Mouse (Mus musculus): ENCODE data around the gene Fos. TPM values are rescaled to one million over a fixed set of nuclear protein-coding genes. Genes with fewer than 3 reads are reported as not detected.
A peak's percentile ranks its signal among the peaks of the same experiment; 100 is the strongest.

The Fos gene
- total RNA-seq (2017), result 138 to 560 TPM (median 216 TPM) in 3 replicates

DNA sequence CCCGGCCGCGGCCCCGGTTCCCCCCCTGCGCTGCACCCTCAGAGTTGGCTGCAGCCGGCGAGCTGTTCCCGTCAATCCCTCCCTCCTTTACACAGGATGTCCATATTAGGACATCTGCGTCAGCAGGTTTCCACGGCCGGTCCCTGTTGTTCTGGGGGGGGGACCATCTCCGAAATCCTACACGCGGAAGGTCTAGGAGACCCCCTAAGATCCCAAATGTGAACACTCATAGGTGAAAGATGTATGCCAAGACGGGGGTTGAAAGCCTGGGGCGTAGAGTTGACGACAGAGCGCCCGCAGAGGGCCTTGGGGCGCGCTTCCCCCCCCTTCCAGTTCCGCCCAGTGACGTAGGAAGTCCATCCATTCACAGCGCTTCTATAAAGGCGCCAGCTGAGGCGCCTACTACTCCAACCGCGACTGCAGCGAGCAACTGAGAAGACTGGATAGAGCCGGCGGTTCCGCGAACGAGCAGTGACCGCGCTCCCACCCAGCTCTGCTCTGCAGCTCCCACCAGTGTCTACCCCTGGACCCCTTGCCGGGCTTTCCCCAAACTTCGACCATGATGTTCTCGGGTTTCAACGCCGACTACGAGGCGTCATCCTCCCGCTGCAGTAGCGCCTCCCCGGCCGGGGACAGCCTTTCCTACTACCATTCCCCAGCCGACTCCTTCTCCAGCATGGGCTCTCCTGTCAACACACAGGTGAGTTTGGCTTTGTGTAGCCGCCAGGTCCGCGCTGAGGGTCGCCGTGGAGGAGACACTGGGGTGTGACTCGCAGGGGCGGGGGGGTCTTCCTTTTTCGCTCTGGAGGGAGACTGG, at the start of gene Fos:
Gene Fos (plus strand): TSS at position 410 of the 817 bp plus-strand sequence.
- peak; percentile 66 for ATAC-seq (replicated peaks; ENCODE audit: insufficient number of reproducible peaks, low FRiP score, low TSS enrichment, poor library complexity, severe bottlenecking)

DNA sequence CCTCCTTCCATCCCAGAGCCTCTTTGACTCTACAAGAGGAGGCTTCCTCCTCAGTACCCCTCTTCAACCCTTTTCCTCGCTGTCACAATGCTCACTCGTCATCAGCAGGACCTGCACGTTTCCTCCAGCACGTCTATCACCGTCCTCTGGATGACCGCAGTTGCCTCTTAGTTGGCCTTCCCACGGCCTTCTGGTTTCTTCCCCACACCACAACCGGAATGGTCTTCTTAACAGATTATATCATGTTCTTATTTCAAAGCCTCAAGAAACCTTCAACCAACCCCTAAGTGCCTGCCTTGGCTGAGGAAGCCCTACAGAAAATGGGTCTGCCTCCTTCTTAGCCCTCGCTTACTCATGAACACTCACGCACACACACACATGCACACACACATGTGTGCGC, 48.0 kb upstream of the Fos start:
- no peak for ATAC-seq (replicated peaks; ENCODE audit: insufficient number of reproducible peaks, low FRiP score, low TSS enrichment, poor library complexity, severe bottlenecking)

DNA sequence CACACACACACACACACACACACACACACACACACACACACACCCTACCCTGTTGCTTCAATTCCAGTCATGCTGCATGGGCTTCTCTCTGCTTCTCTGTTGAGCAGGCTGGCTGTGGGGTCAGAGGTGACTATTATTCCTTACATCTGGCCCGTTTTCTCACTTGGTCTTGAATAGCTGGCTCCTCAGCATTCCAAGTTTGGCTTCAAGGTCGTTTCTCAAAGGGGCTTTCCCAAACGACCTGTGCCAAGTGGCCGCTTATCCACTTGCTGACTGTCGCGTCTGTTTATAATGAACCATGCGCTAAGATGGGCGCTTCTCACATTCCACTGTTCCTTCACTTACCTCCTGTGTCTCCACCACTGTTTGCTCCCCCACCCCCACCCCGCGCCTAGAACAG, 47.6 kb upstream of the Fos start:
- no peak for ATAC-seq (replicated peaks; ENCODE audit: insufficient number of reproducible peaks, low FRiP score, low TSS enrichment, poor library complexity, severe bottlenecking)

DNA sequence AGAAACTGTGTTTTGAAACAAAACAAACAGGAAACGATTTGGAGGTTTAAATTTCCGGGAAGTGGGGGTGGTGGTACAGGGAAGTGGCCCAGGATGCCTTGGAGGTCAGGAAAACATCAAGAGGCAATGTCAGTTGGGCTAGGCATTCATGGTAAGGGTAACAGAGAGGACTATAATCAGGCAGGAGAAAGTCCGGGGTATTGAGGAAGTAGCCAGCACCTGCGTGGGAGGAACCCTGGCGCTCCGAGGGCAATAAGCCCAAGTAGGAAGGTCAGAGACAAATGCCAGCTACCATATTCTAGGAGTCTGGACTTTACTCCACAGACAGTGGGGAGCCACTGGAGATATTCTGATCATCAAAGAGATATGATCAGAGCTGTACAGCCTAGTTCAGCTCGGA, 45.9 kb upstream of the Fos start:
- no peak for ATAC-seq (replicated peaks; ENCODE audit: insufficient number of reproducible peaks, low FRiP score, low TSS enrichment, poor library complexity, severe bottlenecking)

DNA sequence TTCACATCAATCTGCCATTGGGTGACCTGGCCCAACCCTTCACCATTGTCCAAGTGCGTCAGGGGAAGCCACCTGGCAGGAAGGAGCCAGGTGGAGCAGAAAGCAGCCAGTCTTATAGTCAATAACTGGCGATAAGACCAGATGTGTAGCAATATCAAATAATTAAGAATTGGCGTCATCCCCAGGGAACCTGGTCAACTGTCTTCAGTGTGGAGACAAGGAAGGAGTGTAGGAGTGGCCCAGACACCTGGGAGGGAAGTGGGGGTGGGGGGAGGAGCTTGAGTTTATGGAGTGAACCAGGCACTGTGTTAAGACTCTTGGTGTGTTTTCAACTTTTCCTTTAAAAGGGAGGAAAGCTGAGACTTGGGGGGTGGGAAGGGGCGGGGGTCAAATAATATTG, 43.7 kb upstream of the Fos start:
- no peak for ATAC-seq (replicated peaks; ENCODE audit: insufficient number of reproducible peaks, low FRiP score, low TSS enrichment, poor library complexity, severe bottlenecking)

DNA sequence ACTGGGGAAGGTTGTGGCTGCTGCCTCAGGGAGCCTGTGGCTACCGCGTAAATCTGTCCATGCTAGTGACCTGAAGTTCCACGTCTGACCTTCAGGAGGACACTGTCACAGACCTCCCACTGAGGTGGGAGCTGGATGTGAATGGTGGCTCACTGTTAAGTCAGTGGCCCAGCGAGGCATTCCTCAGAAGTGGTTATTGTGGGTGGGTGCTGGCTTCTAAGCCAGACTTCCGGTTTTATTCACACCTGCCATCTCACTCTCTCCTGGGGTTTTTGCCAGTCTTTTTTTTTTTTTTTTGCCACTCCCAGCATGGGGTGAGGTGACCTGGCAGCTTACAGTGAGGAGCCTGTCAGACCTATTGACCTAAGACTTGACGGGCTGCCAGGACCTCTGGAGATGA, 43.3 kb upstream of the Fos start:
- ATAC-seq (replicated peaks; ENCODE audit: insufficient number of reproducible peaks, low FRiP score, low TSS enrichment, poor library complexity, severe bottlenecking), result peak; percentile 61; the same call in 1 of the 2 replicates

DNA sequence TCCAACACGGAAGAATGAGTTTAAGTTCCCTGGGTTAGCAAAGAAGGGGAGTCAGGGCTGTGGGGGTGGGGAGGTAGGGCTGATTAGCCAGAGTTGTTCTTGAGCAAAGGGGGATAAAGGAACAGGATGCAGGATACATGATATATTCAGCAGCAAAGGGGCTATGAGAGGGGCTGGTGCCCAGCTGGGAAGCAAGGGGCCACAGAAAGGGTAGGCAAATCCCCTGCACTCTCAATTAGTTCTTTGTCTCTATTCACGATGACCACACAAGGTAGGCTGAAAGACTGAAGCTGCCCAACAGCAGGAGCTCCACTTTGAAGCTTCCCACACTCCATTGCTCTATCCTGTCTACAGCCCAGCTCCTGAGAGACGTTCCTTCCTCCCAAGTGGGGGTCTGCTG, 39.8 kb upstream of the Fos start:
- ATAC-seq (replicated peaks; ENCODE audit: insufficient number of reproducible peaks, low FRiP score, low TSS enrichment, poor library complexity, severe bottlenecking), result no peak

DNA sequence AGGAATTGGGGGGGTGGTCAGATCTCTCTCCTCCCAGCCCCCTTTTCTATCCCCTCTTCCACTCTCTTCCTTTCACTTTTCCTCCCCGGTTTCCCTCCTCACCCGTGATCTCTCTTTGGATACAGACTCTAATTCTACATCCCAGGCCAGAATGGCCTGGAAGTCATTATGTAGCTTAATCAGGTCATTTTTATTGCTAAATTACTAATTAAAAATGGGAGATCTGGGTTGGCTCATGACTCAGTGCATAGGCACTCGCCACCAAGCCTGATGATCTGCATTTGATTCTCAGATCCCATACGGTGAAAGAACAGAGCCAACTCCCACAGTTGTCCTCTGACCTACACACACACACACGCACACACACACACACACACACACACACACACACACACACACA, 39.2 kb upstream of the Fos start:
- no peak for ATAC-seq (replicated peaks; ENCODE audit: insufficient number of reproducible peaks, low FRiP score, low TSS enrichment, poor library complexity, severe bottlenecking)

DNA sequence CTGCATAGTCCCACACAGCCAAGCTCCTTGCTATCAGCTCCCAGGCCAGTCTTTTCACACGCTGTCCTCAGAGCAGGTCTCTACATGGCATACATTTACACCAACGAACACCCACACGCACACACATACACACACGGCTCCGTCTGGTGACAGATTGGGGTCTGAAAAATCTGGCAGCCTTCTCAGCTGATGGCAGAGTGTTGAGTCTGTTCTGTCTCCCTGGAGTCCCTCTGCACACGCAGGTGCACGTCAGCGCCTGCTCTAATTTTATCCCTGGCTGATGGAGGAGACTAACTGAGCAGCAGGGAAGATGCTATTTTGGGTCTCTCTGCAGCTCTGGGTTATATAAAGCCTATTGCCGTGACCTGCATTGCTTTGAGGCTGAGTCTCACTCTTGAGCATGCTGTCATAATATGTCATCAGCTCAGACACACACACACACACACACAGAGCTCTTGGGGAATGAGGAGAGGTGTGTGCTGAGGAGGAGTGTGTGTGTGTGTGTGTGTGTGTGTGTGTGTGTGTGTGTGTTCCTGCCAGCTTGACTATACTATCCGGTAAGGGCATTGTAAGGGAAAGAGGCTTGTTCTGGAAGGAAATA, 37.6 kb upstream of the Fos start:
- no peak for ATAC-seq (replicated peaks; ENCODE audit: insufficient number of reproducible peaks, low FRiP score, low TSS enrichment, poor library complexity, severe bottlenecking)

DNA sequence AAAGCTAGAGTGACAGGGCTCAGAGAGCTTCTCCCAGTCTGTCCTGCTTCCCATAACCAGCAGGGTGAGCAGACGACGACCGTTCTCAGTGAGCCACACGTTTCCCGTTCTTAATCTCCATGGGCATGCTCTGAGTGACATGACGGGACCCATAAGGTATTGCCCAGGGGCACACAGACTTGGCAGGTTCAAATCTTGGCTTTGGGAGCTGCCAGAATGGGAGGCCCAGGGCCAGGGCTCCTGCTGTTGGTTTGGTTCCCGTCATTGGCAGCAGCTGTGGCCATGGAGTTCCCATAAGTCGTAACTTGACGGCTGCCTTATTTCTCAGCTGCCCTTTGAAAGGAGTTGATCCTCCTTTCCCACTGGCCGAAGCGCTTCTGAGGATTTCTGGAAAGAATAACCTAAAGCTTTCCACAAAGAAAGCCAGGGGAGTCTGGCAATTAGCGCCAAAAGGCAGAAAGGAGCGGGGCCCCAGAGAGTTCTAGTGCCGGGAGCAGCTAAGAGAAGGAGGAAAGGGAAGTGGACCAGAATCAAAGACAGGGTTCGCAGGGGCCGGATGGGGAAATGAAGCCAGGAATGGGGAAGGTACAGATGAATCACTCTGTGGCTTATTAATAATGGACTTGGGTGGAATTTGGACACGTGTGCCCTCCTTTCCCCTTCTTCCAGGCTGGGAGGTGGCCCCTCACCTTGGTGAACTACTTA, 36.4 kb upstream of the Fos start:
- ATAC-seq (replicated peaks; ENCODE audit: insufficient number of reproducible peaks, low FRiP score, low TSS enrichment, poor library complexity, severe bottlenecking), result peak; percentile 86

DNA sequence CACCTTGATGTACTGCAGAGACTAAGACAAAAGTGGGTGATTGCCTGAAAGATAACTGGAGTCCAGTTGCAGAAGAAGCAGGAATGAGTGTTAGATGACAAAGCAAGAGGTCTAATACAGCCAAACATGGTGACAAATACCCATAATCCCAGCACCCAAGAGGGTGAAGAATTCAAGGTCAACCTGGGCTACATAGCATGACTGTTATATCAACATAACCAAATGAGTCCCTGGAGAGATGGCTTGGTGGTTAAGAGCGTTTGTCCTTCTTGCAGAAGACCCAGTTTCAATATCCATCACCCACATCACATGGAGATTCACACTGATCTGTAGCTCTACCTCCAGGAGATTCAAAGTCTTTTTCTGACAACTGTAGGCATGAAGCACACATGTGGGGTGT, 30.2 kb upstream of the Fos start:
- ATAC-seq (replicated peaks; ENCODE audit: insufficient number of reproducible peaks, low FRiP score, low TSS enrichment, poor library complexity, severe bottlenecking), result no peak

DNA sequence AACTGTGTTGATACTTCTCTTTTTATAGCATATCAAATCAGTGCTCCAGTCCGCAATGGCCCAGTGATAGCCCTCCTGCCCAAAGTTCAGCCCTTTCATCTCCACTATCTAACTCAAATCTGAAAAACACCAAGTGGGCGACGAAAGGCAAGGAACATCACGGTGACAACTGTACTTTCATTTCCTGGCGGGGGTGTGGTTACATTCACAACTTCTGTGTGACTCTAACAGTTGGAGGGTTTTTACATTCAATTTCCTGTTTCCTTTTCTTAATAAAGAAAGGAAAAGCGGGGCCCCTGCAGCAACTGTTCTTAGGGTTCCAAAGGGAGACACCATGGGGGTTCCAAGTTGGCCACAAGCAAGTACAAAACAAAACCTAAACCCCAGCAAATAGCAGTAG, 29.0 kb upstream of the Fos start:
- ATAC-seq (replicated peaks; ENCODE audit: insufficient number of reproducible peaks, low FRiP score, low TSS enrichment, poor library complexity, severe bottlenecking), result peak; percentile 65; the same call in 1 of the 2 replicates

DNA sequence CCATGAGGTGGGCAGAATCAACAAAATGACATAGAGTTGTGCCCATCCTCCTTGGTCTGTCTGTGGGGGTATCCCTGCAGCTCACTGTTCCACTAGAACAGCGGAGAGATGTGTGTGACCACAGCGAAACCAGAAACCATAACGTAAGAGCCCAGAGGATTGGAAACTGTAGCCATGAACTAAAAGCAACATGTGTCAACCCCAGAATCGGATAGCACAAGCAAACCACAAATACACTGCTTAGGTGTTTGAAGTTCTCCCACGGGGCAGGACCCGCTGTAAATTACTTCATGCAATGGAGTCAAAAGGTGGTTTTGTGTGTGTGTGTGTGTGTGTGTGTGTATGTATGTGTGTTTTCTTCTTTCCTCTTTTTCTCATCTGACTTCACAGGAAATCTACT, 26.7 kb upstream of the Fos start:
- ATAC-seq (replicated peaks; ENCODE audit: insufficient number of reproducible peaks, low FRiP score, low TSS enrichment, poor library complexity, severe bottlenecking), result 0 out of 2 replicates have a peak, but pooled peaks have one; percentile 44

DNA sequence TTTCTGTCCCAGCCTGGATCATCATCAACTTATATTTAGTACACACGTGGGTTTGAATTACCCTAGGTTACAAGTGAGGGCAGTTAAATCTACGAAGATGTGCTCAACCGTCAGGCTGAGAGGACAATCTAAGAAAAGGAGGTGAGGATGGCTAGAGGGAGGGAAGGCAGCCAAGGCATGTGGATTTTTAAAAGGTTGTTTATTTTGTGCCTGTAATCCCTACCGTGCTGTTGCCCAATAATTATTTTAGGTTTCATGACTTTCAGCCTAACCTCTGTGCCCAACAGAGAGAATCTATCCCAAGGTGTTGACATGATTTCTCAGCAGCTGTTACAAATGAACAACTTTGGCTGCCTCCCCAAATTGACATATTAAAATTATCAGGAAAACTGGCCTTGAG, 26.2 kb upstream of the Fos start:
- no peak for ATAC-seq (replicated peaks; ENCODE audit: insufficient number of reproducible peaks, low FRiP score, low TSS enrichment, poor library complexity, severe bottlenecking)

DNA sequence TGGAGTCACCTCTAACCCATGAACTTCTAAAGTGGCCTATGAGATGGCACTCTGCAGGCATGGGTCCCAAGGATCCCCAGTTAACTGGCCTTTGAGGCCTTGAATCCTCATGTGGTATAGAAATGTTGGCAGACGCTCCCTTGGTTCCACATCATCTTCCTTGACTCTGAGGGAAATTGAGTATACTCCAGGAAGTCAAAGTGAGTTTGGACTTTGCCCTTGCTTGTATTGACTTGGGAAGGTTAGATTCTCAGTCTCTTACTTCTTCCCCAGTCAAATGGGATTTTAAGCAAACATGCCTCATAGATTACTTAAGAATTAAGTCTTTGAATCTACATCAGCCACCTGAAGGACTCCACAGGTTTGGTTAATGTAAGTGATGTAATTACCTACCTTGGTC, 24.2 kb upstream of the Fos start:
- ATAC-seq (replicated peaks; ENCODE audit: insufficient number of reproducible peaks, low FRiP score, low TSS enrichment, poor library complexity, severe bottlenecking), result no peak

DNA sequence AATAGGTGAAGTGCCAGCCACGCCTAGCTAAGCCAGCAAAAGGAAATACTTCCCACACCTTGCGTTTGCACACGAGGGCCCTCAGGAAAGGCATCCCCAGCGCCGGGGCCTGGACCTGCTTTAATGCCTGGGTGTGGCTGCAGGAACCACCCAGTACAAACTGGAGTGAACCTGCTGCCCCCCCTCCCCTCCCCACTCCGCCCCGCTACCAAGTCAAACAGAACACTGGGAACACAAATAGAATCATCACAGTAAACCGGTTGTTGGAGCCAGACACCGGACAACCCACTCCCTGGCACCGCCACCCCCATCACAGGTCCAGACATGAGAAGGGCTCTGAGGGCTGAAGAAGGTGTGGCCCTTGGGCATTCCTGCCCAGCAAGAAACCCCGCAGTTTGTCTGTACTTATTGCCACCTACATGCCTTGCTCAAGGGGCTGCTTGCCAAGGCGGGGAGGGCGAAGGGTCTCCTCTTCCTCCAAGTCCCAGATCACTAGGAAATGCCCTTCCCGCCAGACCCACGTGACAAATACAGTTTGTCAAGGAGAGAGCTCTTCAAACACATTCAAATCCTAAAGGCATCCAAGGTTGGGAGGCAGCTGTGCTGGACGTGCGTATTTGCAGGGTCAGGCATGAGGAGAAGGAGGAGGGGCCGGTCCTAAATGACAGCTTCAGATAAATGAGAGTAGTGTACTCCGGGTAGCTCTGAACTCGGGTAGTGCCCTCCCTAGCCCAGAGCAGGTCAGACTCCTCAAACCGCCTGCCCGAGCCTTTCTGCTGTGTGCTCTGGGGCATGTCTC, 21.8 kb upstream of the Fos start:
- no peak for ATAC-seq (replicated peaks; ENCODE audit: insufficient number of reproducible peaks, low FRiP score, low TSS enrichment, poor library complexity, severe bottlenecking)

DNA sequence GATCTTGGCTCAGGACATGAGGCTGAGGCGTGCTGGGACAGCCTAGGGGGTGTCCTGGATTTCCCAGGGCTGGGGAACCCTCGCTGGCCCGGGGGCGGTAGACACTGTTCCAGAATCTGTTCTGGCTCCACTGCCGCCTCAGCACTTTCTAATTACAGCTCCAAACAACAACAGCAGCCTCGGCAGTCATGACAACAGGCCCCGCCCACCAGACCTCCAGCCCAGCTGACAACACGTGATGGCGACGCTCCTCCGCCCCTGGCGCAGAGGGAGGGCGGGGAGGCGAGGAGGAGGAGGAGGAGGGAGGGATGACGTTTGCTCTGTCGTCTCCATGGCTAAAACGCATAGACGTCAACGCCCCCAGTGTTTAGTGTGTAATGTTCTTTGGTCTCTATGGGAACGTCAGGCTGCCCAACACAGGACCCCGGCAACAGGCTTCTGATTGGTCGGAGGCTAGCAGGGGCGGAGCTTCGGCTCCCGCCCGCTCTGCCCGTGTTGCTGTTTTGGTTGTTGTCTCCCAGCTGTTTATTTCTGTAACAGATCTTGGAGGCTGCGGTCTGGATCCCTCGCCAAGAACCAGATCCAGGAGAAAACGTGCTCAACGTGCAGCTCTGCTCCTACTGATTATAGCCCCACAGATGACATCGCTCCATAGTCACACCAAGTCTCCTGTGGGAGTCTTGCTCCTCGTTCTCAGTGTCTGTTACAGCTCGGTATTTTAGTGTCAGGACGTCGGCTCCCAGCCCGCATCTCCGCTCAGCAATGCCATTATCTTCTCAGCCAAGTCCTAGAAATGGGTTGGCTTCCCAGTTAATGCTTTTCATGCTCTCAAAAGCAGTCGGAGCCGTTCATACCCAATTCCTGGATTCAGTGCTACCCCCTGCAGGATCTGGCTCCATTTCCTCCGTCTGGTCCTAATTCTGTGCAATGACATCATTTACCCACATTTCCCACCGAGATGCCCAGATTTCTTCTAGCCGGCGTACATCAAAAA, 18.3 kb upstream of the Fos start:
- peak; percentile 96 for ATAC-seq (replicated peaks; ENCODE audit: insufficient number of reproducible peaks, low FRiP score, low TSS enrichment, poor library complexity, severe bottlenecking)

DNA sequence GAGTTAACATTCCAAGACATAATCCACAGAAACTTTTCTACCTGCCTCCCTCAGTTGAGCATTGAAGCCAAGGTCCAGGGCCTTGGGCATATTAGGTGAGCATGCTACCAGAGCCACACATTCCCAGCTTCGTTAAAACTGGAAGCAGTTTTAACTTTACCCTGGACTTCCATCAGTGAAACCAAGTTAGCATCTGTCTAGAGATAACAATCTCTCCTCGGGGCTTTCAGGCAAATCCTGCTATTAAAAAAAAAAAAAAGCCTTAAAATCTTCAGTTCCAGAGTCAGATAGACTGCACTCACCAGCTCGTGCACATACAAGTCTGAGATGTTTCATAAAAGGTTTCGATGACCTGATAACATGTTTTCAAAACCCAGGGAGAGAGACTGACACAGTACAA, 17.4 kb upstream of the Fos start:
- no peak for ATAC-seq (replicated peaks; ENCODE audit: insufficient number of reproducible peaks, low FRiP score, low TSS enrichment, poor library complexity, severe bottlenecking)

All from monocyte, adult 5-6 weeks (primary cell).